Mouse (Mus musculus) urinary bladder, adult 18-20 months (tissue): Measurements from ENCODE around the gene Rxrb.

Source experiments
- DNase-seq, 2 experiments: peaks; one replicate each; pipeline ENCODE4 v3.0.0; 2022; ENCODE audit warnings: low spot score in 2 of 2, mixed read lengths in 2 of 2

Gene Rxrb

GRCm38 (mm10) chr17:34024861-34025755, 6.5 kb upstream of the Rxrb start:
- DNase-seq: no peak

GRCm38 (mm10) chr17:34025756-34026151, 5.9 kb upstream of the Rxrb start:
- no peak for DNase-seq

GRCm38 (mm10) chr17:34026221-34026620, 5.4 kb upstream of the Rxrb start:
- no peak for DNase-seq

DNA sequence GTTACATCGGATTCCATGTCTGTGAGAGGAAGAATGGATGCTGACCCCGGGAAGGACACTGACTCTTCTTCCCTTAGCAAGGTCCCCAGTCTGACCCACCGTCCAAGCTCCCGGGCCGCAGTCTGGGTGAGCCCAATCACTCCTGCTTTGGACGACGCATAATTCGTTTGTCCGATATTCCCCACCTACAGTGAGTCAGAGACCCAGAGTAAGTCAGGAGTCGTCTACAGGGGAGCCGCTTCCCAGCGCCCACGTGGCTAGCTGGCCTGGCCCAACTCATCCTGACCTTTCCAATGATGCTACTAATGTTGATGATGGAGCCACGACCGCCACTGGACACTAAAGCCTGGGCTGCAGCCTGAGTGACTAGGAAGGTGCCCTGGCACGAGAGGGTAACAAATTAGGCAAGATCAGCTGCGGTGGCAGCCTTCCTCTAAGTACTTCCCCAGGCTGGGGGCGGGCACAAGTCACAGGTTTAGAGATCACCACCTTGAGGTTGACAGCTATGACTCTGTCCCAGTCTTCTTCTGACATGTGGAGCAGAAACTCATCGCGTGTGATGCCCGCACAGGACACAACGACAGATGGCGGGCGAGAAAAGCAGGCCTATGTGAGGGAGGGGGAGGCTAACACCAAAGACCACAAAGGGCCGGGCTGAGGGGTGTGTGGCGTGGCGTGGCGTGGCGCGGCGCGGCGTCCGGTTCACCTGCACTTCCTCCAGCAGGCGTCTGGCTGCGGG, 4.5 kb upstream of the Rxrb start:
- no peak for DNase-seq

- peak; percentile 89 to 93 for DNase-seq
Measured at GRCm38 (mm10) chr17:34027656-34028223, 3.9 kb upstream of the Rxrb start, which contains the start of gene H2-Ke6. TSS of gene H2-Ke6 (minus strand) at chr17:34028060.

- DNase-seq: no peak
Measured at GRCm38 (mm10) chr17:34028501-34029149, 3.0 kb upstream of the Rxrb start.

- no peak for DNase-seq
Measured at GRCm38 (mm10) chr17:34029150-34029889, 2.3 kb upstream of the Rxrb start.

GRCm38 (mm10) chr17:34029890-34030595, 1.6 kb upstream of the Rxrb start:
- no peak for DNase-seq

DNA sequence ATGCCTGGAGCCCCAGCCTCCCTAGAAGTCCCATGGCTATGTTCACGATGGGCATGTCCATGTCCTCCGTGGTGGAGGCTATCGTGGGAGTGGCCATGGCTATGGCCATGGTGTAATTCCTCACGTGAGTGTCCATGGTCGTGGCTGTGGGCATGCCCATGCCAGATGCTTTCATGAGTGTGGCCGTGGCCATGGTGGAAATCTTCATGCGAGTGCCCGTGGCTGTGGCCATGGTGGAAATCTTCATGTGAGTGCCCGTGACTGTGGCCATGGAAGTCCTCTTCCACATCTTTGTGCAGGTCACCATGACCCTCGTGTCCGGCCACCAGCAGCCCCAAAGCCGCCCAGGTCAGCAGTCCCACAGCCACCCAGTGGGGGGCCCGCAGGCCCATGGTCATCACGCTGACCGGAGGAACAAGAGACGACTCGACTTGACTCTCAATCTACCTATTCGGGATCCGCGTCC, 718 bp upstream of the Rxrb start:
- DNase-seq: no peak

- peak in 1 of 2 experiments; percentile 71 for DNase-seq
Measured at GRCm38 (mm10) chr17:34032174-34032632, 591 bp downstream of the Rxrb start.

- no peak for DNase-seq
Measured at GRCm38 (mm10) chr17:34032806-34033205, 1.2 kb downstream of the Rxrb start.

GRCm38 (mm10) chr17:34033441-34033840, 1.8 kb downstream of the Rxrb start:
- DNase-seq: no peak

DNA sequence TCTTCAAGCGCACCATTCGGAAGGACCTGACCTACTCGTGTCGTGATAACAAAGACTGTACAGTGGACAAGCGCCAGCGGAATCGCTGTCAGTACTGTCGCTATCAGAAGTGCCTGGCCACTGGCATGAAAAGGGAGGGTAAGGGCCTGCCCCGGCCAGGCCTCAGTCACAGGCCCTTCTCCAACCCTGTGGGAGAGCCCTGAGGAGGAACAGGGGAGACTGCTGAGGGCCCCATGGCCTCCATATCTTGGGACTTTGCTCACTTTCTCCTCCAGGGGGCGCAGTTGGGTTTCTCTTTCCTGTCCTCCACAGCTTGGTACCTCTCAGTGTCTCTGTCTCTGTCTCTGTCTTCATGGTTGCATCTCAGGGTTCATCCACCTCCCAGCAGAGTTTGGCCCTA, 2.5 kb downstream of the Rxrb start:
- DNase-seq: peak in 1 of 2 experiments; percentile 37

- no peak for DNase-seq
Measured at GRCm38 (mm10) chr17:34035517-34035916, 3.9 kb downstream of the Rxrb start.

DNA sequence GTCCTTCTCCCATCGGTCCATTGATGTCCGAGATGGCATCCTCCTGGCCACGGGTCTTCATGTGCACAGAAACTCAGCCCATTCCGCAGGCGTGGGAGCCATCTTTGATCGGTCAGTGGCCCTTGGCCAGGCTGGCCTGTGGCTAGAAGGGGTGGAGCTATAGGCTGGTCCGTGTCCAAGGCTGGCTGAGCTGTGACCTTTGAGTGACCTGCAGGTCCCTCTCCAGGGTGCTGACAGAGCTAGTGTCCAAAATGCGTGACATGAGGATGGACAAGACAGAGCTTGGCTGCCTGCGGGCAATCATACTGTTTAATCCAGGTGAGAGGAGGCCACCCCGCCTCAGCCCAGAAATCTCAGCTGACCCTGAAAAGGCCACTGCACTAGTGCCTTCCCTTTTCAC, 5.0 kb downstream of the Rxrb start:
- DNase-seq: no peak

DNA sequence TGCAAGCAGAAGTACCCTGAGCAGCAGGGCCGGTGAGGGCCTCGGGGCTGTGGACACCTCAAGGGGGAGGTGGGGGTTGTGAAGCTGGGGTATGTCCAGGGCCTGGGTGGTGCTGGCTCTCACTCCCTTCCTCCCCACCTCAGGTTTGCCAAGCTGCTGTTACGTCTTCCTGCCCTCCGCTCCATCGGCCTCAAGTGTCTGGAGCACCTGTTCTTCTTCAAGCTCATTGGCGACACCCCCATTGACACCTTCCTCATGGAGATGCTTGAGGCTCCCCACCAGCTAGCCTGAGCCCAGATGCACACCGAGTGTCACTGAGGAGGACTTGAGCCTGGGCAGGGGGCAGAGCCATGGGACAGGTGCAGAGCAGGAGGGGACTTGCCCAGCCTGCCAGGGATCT, 5.6 kb downstream of the Rxrb start:
- no peak for DNase-seq

- no peak for DNase-seq
Measured at GRCm38 (mm10) chr17:34038440-34038839, 6.8 kb downstream of the Rxrb start.

DNA sequence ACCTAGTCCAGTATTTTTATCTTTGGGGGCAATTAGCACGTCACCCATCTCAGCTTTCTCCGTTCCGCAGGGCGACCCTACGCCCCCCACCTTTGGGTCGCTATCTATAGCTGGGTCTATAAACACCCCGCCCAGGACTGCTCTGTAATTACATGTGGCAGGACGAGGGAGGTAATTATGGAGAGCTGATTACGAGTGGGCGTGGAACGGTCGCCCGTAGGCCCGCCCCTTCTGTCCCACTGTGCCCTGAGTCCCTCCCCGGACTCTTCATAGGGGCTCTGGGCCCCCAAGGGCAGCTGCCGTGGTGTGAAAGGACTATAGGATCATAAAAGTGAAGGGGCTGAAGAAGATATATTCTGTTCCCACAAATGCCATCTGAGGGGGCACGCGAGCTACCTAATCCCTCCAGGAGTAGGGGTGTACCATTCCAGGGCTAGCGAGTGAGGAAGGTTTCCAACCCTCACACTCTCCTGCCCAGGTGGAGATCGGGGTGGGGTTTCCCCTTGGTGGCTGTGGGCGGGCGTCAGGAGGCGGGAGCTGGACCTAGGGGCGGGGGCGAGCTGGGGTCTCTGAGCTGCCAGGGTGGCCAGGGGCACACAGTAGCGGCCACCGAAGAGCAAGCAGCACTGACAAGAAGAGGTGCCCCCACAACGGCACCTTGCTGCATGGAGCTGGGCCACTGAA, 7.4 kb downstream of the Rxrb start, which contains the start of gene Col11a2:
Gene Col11a2, plus strand, starts transcription at position 560 of the 684 bp plus-strand sequence.
- DNase-seq: no peak

GRCm38 (mm10) chr17:34039562-34040450, 8.2 kb downstream of the Rxrb start:
- DNase-seq: no peak
